Mouse (Mus musculus) limb, embryonic 14.5 days (tissue): ENCODE results near the gene Irgq. TPM values are rescaled to one million over a fixed set of nuclear protein-coding genes. Genes with fewer than 3 reads are reported as not detected.
A peak's percentile ranks its signal among the peaks of the same experiment; 100 is the strongest.

Experiments used
- ATAC-seq: fragments of 200-750 bp; cut with Nextera tagmentation; 2 replicates; pipeline ENCODE4 v1.8.0; 2017; ENCODE audit warnings: low read depth, moderate number of reproducible peaks, moderate TSS enrichment; ENCODE audit not compliant: low FRiP score
- DNase-seq: peaks from one replicate; pipeline ENCODE4 v3.0.0-alpha.2; 2015; ENCODE audit warnings: low spot score
- H3K27ac ChIP-seq: fragments of 300-500 bp; sonication (generic); replicated peaks from 2 replicates; pipeline ENCODE4 v1.5.1; 2014; ENCODE audit warnings: low read depth, mild to moderate bottlenecking, low read length, moderate library complexity, mixed read lengths
- H3K27me3 ChIP-seq: fragments of 300-500 bp; sonication (generic); 2 replicates; pipeline ENCODE4 v1.6.1; 2014; ENCODE audit warnings: low read length, mixed read lengths; ENCODE audit not compliant: control insufficient read depth, insufficient read depth
- H3K36me3 ChIP-seq: fragments of 300-500 bp; sonication (generic); 2 replicates; pipeline ENCODE4 v1.6.1; 2014; ENCODE audit warnings: mild to moderate bottlenecking, low read length, moderate library complexity, mixed read lengths; ENCODE audit not compliant: control insufficient read depth, insufficient read depth
- H3K4me1 ChIP-seq: fragments of 300-500 bp; sonication (generic); 2 replicates; pipeline ENCODE4 v1.6.1; 2014; ENCODE audit warnings: antibody characterized with exemption, low read length, mixed read lengths; ENCODE audit not compliant: control insufficient read depth, insufficient read depth
- H3K4me2 ChIP-seq: fragments of 300-500 bp; sonication (generic); replicated peaks from 2 replicates; pipeline ENCODE4 v1.6.1; 2014; ENCODE audit warnings: low read depth, mild to moderate bottlenecking, low read length, moderate library complexity; ENCODE audit not compliant: severe bottlenecking
- H3K4me3 ChIP-seq: fragments of 300-500 bp; sonication (generic); replicated peaks from 2 replicates; pipeline ENCODE4 v1.5.1; 2014; ENCODE audit warnings: low read length
- H3K9ac ChIP-seq: fragments of 300-500 bp; sonication (generic); 2 replicates; pipeline ENCODE4 v1.6.1; 2014; ENCODE audit warnings: mild to moderate bottlenecking, low read depth, low read length, moderate library complexity; ENCODE audit not compliant: severe bottlenecking
- H3K9me3 ChIP-seq: fragments of 300-500 bp; sonication (generic); 2 replicates; pipeline ENCODE4 v1.6.1; 2016; ENCODE audit warnings: low read length; ENCODE audit not compliant: control insufficient read depth
- POLR2A ChIP-seq: fragments of 200-500 bp; IDR thresholded peaks from 2 replicates; pipeline ENCODE4 v1.8.0; 2012; ENCODE audit warnings: inconsistent platforms, mild to moderate bottlenecking, moderate library complexity, borderline replicate concordance; ENCODE audit not compliant: insufficient read depth, insufficient read length; ENCODE audit errors: extremely low read depth
- WGBS: fragments of 180-500 bp; shearing (Covaris S2); extraction: QIAGEN DNeasy Blood & Tissue Kit; methylation state at CpG from one replicate; pipeline ENCODE4 v1.1.7; 2014; 5-methylcytosine and 5-hydroxymethylcytosine counted together
- polyA plus RNA-seq, 2 experiments: library from polyadenylated mRNA; depleted of rRNA in 1 of 2; stranded (reverse) in 1 of 2; unstranded in 1 of 2; fragments of >200 nt; fragmentation: Nextera tagmentation in 1 of 2; extraction: Ambion mirVana in 1 of 2; gene quantifications; 2 replicates each; pipeline versions ENCODE4 v1.2.1 to v1.2.3; 2012 to 2014

Gene Irgq
- polyA plus RNA-seq, 2 experiments: 10.7 to 16.3 TPM

DNA sequence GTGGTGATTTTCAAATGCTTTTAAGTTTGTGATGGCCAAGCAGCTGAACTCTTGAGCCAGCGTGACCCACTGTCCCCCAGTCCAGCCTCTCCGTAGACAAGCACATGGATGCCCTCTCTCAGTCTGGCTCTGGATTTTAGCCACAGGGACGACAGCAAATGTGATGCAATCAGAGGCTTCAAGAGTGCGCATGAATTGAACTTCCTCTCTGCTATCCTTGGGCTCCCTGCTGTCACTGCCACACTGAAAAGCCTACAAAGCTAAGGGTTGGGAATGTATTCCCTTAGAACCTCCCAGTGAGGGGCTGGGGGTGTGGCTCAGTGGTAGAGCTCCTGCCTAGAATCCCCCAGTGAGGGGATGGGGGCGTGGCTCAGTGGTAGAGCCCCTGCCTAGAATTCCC lies 8.2 kb downstream of the Irgq start:
- ATAC-seq (no peak), DNase-seq (no peak)
- WGBS: 79% methylated on average over 5 of the region's 5 CpGs
- TF ChIP-seq POLR2A: no peak
- H3K4me2 ChIP-seq: no peak overlapping the region
- H3K9ac ChIP-seq: no peak overlapping the region
- peaks cover 5% of the 10 kb centered on the region for H3K4me1 ChIP-seq
- no peaks in the 10 kb centered on the region for H3K9me3 ChIP-seq
- H3K27ac ChIP-seq: no peak overlapping the region
- H3K36me3 ChIP-seq: peaks cover 27% of the 10 kb centered on the region
- no peaks in the 10 kb centered on the region for H3K27me3 ChIP-seq
- no peak overlapping the region for H3K4me3 ChIP-seq

GRCm38 (mm10) chr7:24539686-24540085 lies 9.2 kb downstream of the Irgq start:
- no peaks in the 10 kb centered on the region for H3K27me3 ChIP-seq
- H3K9ac ChIP-seq: no peak overlapping the region
- H3K4me1 ChIP-seq: no peaks in the 10 kb centered on the region
- H3K4me2 ChIP-seq: no peak overlapping the region
- no peaks in the 10 kb centered on the region for H3K9me3 ChIP-seq
- TF ChIP-seq POLR2A: no peak
- H3K27ac ChIP-seq: no peak overlapping the region
- ATAC-seq (no peak), DNase-seq (no peak)
- 93% methylated on average over 4 of the region's 4 CpGs for WGBS
- H3K4me3 ChIP-seq: no peak overlapping the region
- peaks cover 17% of the 10 kb centered on the region for H3K36me3 ChIP-seq

DNA sequence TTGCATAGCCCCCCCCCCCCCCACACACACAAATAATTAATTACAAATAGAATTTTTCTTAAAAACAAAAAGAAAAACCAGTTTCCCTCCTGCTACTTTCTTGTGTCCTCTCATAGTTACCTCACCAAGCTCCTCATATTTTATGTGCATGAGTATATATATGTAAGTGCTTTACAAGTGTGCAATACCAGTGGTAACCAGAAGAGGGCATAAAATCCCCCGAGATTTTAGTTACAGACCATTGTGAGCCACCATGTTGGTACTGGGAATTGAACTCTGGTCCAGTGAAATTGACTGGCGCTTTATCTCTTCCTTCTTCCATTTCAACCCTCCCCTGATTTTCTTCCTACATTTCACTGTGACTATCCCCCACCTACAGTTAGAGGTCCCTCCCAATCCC lies 14.0 kb downstream of the Irgq start:
- Histone ChIP-seq H3K4me1 (peaks cover 8% of the 10 kb centered on the region; the same call in 1 of the 2 replicates), H3K9ac (no peak overlapping the region), H3K27ac (no peak overlapping the region), H3K4me2 (no peak overlapping the region), H3K9me3 (no peaks in the 10 kb centered on the region), H3K27me3 (no peaks in the 10 kb centered on the region), H3K36me3 (peaks cover 14% of the 10 kb centered on the region), H3K4me3 (no peak overlapping the region)
- no peak for TF ChIP-seq POLR2A
- ATAC-seq (no peak), DNase-seq (no peak)
- 82% methylated on average over 2 of the region's 2 CpGs for WGBS

DNA sequence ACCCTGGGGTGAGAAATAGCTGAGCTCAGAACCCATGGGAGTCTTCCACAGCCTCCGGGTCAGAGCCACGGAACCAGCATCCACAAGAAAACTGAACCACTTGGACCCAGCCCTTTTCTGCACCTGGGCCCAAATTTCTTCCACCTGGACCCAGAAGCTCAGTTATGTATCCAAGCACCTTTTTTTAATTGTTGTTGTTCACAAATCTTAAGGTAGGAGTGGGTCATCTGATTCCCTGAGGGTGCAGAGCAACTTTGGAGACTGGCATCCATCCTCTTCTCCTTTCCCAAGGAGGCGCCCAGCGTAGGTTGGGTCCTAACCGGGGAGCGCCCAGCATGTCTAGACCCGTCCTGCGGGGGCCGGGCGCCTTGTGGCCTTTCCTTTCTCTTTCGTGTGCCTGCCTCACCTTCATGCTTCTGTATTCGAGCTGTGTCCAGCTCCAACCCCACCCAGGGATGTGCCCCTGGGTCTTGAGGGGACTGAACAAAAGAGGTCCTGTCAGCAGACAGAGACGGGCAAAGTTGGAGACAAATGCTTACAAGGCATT lies 15.7 kb downstream of the Irgq start, which contains the start of the genes Pinlyp and Xrcc1:
Pinlyp (minus strand) TSS at position 51 of the 547 bp plus-strand sequence.
Xrcc1 (plus strand) TSS at position 222 of the 547 bp plus-strand sequence.
- Histone ChIP-seq H3K9me3 (no peaks in the 10 kb centered on the region), H3K4me3 (peak within 1 kb of the TSS; percentile 80), H3K9ac (peak within 1 kb of the TSS; percentile 74), H3K27ac (peak within 1 kb of the TSS; percentile 58; the same call in 1 of the 2 replicates), H3K4me2 (peak within 1 kb of the TSS; percentile 65), H3K27me3 (no peaks in the 10 kb centered on the region), H3K4me1 (peaks cover 8% of the 10 kb centered on the region; the same call in 1 of the 2 replicates), H3K36me3 (peaks cover 27% of the 10 kb centered on the region)
- 30% methylated on average over 13 of the region's 13 CpGs for WGBS
- no peak for TF ChIP-seq POLR2A
- no peak for DNase-seq
- no peak for ATAC-seq

- DNase-seq (peak; percentile 99), ATAC-seq (peak; percentile 98)
- Histone ChIP-seq H3K4me2 (peak overlapping the region; percentile 65), H3K4me3 (peak overlapping the region; percentile 80), H3K36me3 (peaks cover 33% of the 10 kb centered on the region), H3K27ac (peak overlapping the region; percentile 58; the same call in 1 of the 2 replicates), H3K4me1 (peaks cover 8% of the 10 kb centered on the region; the same call in 1 of the 2 replicates), H3K27me3 (no peaks in the 10 kb centered on the region), H3K9ac (peak overlapping the region; percentile 74), H3K9me3 (no peaks in the 10 kb centered on the region)
- WGBS: under 1% methylated on average over 54 of the region's 57 CpGs
- 0 out of 2 replicates have a peak, but pooled peaks have one; percentile 76 for TF ChIP-seq POLR2A
These were observed 16.3 kb downstream of the Irgq start for GRCm38 (mm10) chr7:24546634-24547389.
